Mouse (Mus musculus) granulocyte monocyte progenitor cell, adult 5-6 weeks (primary cell): ENCODE results near the gene Decr2. TPM values are rescaled to one million over a fixed set of nuclear protein-coding genes. Genes with fewer than 3 reads are reported as not detected.
"Not testable (repeated sequence)": the region's sequence is repeated elsewhere in the genome, so short reads cannot be mapped to it uniquely, and the experiment has no call there.

ENCODE experiments used
- ATAC-seq: replicated peaks from 2 replicates; pipeline ENCODE4 v1.8.0; 2016; ENCODE audit warnings: mild to moderate bottlenecking, moderate TSS enrichment, inconsistent platforms; ENCODE audit not compliant: poor library complexity, severe bottlenecking
- total RNA-seq, 2 experiments: library from RNA; stranded (forward) in 1 of 2; stranded (reverse) in 1 of 2; fragments of 200-712, 200-1000 nt in 1 of 2; fragments of >200 nt in 1 of 2; fragmentation: Nextera tagmentation in 1 of 2; gene quantifications; 2 replicates each; pipeline ENCODE4 v1.2.3; 2014 to 2017

Gene Decr2
- 5.7 and 13.3 TPM in 2 replicates for total RNA-seq (2014; fragmentation: Nextera tagmentation)
- 14.8 and 17.0 TPM in 2 replicates for total RNA-seq (2017)

- ATAC-seq: peak; percentile 88
These were observed at the start of gene Decr2 for GRCm38 (mm10) chr17:26089905-26090632. Gene Decr2, minus strand, starts transcription at chr17:26090337.

DNA sequence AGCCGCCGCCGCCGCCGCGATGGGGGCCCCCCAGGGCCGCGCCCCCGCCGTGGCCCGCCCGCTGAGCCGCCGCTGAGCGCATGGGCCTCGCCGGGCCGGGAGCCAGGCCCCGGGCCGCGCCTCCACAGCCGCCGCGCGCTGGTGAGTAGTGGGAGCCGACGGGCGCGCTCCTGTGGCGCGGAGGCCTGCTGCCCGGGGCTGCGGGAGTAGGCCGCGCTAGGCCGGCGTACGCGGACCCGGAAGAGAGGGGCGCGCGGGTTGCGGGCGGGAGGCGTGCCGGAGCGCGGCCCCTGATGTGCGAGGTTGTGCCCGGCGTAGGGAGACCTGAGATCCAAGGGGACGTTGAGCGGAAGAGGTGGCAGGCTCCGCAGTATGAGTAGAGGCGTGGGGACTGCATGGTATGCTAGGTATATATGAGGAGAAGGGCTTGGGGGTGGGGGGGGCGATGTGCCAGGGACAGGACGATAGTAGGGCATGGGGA lies 48.8 kb upstream of the Decr2 start:
- ATAC-seq: peak; percentile 44

DNA sequence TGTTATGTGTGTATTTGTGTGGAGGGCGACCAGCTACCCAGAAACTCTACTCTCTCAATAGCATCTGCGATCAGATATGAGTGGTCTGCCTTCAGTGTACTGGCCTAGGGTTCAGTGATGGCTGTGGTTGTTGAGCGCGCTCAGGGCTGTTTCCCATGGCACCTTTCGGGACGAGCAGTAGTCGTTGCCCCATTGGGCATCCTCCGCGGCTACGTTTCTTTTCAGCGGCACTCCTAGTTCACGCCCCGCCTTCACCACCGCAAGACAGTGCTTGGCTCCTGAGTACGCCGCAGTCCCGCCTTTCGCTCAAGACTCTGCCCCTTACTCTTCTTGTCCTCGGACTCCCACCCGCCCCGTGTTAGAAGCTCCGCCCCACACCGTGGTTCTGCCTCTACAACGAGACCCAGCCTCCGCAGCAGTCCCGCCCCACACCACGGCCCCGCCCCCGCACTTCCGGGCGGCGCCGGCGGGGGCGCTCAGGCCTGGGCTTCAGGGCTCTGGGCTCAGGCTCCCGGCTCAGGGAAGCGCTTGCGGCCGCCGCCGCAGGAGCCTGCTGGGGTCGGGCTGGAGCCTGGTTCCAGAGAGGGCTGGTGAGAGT lies 48.2 kb upstream of the Decr2 start, which contains the start of gene Axin1:
Gene Axin1, plus strand, starts transcription at position 450 of the 598 bp plus-strand sequence.
- peak; percentile 97 for ATAC-seq

- no peak for ATAC-seq
These were observed 47.6 kb upstream of the Decr2 start for GRCm38 (mm10) chr17:26137751-26138130.

- no peak for ATAC-seq
These were observed 47.1 kb upstream of the Decr2 start for GRCm38 (mm10) chr17:26137106-26137750.

DNA sequence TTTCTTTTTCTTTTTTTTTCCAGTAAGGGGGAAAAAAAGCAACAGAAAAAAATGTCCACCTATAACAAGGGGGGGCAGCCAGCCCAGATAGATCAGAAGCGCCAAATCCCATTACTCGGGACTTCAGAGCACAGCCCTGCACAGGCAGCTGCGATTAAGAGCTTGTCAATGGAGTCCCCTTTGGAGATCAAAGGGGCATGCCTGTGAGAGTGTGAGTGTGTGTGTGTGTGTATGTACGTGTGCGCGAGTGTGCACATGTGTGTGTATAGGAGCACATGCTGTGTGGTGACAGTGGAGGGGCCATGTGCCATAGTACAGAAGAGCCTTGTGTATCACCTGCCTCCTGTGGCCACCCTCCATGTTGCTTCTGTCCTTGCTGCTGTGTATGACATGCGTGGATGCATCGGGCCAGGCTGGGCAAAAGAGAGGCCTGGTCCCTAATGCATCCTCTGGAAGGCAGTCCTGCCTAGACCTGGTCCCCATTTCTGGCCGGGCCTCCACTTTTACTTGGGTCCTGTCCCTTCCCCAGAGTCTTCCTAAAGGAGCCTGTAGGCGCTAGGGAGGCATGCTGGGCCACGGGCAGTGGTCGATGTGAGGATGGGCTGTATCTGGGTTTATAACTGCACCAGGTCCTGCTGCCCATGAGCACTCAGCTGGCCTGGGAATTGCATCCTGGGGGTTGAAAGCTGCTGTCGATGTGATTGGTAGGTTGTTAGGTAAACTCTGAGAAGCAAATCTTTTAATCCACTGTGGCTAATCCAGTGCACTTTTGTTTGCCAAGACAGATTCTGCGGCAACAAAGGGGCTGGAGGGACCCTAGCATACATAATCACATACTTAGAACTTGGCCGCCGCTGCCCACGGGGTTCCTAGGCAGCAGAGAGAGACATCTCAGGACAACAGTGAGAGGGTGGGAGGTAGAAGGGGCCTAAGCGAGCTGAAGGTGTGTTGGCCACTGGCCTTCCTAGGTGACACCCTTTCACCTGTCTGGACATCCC lies 42.0 kb upstream of the Decr2 start:
- ATAC-seq: no peak

- no peak for ATAC-seq
These were observed 41.1 kb upstream of the Decr2 start for GRCm38 (mm10) chr17:26131062-26131732.

DNA sequence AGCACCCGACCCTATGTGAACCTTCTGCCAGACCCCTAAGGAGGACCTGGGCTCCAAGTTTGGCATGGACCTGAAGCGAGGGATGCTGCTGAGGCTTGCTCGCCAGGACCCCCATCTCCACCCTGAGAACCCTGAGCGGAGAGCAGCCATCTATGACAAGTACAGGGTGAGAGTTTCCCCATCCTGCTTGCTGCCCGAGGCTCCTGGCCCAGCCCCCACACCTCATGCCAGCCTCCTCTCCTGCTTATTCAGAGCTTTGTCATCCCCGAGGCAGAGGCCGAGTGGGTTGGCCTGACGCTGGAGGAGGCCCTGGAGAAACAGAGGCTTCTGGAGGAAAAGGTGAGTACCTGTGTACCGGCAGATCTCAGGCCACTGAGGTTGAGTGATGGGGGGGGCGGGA lies 35.1 kb upstream of the Decr2 start:
- no peak for ATAC-seq

- no peak for ATAC-seq
These were observed 34.4 kb upstream of the Decr2 start for GRCm38 (mm10) chr17:26124560-26124959.

DNA sequence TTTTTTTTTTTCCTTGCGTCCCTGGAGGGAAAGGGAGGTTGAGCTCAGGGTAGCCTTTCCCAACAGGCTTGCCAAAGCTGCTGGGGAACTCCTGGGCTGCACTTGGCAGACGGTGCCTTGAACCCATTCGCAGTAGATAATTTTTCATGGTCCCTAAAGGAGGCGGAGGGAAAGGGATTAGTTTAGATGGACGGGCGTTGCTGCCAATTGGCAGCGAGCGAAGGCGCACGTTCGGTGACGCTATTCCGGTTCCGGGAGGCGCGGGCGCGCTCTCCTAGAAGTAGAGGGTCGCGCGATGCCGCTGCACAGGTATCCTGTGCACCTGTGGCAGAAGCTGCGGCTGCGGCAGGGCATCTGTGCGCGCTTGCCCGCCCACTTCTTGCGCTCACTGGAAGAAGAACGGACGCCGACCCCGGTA lies 33.1 kb upstream of the Decr2 start, which contains the start of gene Mrpl28:
Gene Mrpl28, plus strand, starts transcription at position 234 of the 418 bp plus-strand sequence.
- peak; percentile 86 for ATAC-seq

- ATAC-seq: no peak
These were observed 32.4 kb upstream of the Decr2 start for GRCm38 (mm10) chr17:26122431-26123140.

DNA sequence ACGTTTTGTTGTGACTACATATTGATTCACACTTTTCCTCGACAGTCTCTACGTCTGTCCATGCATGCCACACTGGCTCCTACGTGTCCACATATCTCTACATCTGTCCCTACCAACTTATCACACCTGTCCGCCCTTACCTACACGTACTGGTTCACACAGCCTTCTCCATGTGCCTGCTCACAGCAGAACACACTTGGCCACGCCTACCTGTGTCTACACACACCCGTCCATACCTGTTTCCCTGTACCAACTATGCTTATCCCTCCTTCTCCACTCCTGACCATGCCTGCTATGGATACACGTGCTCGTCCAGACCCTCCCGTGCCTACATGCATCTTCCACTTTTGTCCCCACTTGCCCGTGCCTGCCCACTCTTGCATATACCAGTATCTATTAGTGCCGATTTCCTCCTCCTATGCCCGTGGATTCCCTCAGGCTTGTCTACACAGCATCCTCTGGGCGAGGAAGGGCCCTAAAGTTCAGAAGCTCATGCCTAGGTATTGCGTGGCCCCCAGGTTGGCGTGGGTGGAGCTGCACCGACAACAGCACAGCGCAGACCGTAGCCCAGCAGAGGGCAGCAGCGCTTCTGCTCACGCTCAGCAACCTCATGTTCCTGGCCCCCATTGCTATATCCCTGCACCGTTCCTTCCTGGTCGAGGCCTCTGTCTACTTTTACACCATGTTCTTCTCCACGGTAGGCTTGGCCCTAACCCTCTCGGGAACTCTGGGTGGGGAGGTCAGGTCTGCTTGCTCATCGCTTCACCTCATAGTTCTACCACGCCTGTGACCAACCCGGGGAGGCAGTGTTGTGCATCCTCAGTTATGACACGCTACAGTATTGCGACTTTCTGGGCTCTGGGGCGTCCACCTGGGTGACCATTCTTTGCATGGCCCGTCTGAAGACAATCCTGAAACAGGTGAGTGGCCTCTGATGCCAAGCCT lies 29.9 kb upstream of the Decr2 start:
- peak; percentile 73 for ATAC-seq

- no peak for ATAC-seq
These were observed 26.5 kb upstream of the Decr2 start for GRCm38 (mm10) chr17:26116503-26117258.

DNA sequence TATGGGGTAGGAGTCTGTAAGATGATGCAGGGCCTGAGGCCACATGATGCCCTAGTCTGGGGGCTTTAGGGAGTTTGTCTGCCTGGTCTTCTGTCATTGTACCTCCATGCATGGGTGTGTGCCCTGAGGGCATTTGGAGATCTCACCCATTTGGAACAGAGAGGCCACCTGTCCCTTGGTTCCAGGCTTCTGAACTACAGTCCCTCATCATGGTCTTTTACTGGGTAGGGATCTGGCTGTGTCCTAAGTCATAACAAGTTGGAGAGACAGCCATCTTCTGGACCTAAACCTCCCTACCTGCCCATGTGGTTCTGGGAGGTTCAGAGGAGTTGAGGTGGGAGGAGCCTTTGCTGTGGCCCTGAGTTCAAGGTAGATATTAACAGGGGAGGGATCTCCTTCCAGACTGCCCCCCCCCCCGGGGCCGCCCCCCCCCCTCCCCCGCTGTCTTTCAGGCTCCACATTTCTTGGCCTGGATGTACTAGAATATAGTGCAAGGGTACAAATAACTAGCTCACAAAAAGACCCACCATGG lies 25.9 kb upstream of the Decr2 start:
- no peak for ATAC-seq

GRCm38 (mm10) chr17:26115205-26115898 lies 25.2 kb upstream of the Decr2 start:
- no peak for ATAC-seq

- ATAC-seq: not testable (repeated sequence)
These were observed 24.3 kb upstream of the Decr2 start for GRCm38 (mm10) chr17:26114461-26114860.
